Mouse (Mus musculus) heart, embryonic 15.5 days (tissue): ENCODE results near the gene Ripor3. TPM values are rescaled to one million over a fixed set of nuclear protein-coding genes. Genes with fewer than 3 reads are reported as not detected.

Experiments used
- ATAC-seq: fragments of 200-750 bp; cut with Nextera tagmentation; replicated peaks from 2 replicates; pipeline ENCODE4 v1.8.0; 2017; ENCODE audit warnings: low read depth, moderate TSS enrichment; ENCODE audit not compliant: insufficient number of reproducible peaks, insufficient read depth, low FRiP score
- H3K27ac ChIP-seq: fragments of 300-500 bp; sonication (generic); 2 replicates; pipeline ENCODE4 v1.5.1; 2015; ENCODE audit warnings: mild to moderate bottlenecking, inconsistent platforms
- H3K27me3 ChIP-seq: fragments of 300-500 bp; sonication (generic); 2 replicates; pipeline ENCODE4 v1.6.1; 2015; ENCODE audit warnings: inconsistent platforms
- H3K36me3 ChIP-seq: fragments of 300-500 bp; sonication (generic); 2 replicates; pipeline ENCODE4 v1.6.1; 2015; ENCODE audit warnings: mild to moderate bottlenecking, inconsistent platforms
- H3K4me1 ChIP-seq: fragments of 300-500 bp; sonication (generic); replicated peaks from 2 replicates; pipeline ENCODE4 v1.6.1; 2015; ENCODE audit warnings: inconsistent platforms
- H3K4me2 ChIP-seq: fragments of 300-500 bp; sonication (generic); 2 replicates; pipeline ENCODE4 v1.6.1; 2015; ENCODE audit warnings: inconsistent platforms, mild to moderate bottlenecking, moderate library complexity
- H3K4me3 ChIP-seq: fragments of 300-500 bp; sonication (generic); 2 replicates; pipeline ENCODE4 v1.5.1; 2015; ENCODE audit warnings: mild to moderate bottlenecking, inconsistent platforms
- H3K9ac ChIP-seq: fragments of 300-500 bp; sonication (generic); 2 replicates; pipeline ENCODE4 v1.6.1; 2015; ENCODE audit warnings: mild to moderate bottlenecking, inconsistent platforms
- H3K9me3 ChIP-seq: fragments of 300-500 bp; sonication (generic); replicated peaks from 2 replicates; pipeline ENCODE4 v1.6.1; 2016; ENCODE audit warnings: inconsistent platforms
- WGBS: fragments of 180-500 bp; shearing (Covaris S2); methylation state at CpG from one replicate; pipeline ENCODE4 v1.1.7; 2015; ENCODE audit warnings: mixed read lengths; 5-methylcytosine and 5-hydroxymethylcytosine counted together
- polyA plus RNA-seq: library from polyadenylated mRNA; unstranded; fragments of >200 nt; fragmentation: Nextera tagmentation; extraction: Ambion mirVana; gene quantifications from 2 replicates; pipeline ENCODE4 v1.2.1, GENCODE M21; 2015

Ripor3 gene
- polyA plus RNA-seq, 1 experiment from 2014 or later = 0.93 TPM

- Histone ChIP-seq H3K9ac (no peak overlapping the region; the same call in 1 of the 2 replicates), H3K4me2 (peak overlapping the region; percentile 95), H3K4me1 (peaks cover 36% of the 10 kb centered on the region), H3K27ac (no peak overlapping the region), H3K27me3 (peaks cover 14% of the 10 kb centered on the region), H3K36me3 (no peaks in the 10 kb centered on the region), H3K4me3 (peak overlapping the region; percentile 57), H3K9me3 (no peaks in the 10 kb centered on the region)
- WGBS = 10% methylated on average over 16 of the region's 16 CpGs
- no peak for ATAC-seq
These were observed 38.7 kb upstream of the Ripor3 start for GRCm38 (mm10) chr2:168049002-168049635.

- no peaks in the 10 kb centered on the region for H3K36me3 ChIP-seq
- no peak for ATAC-seq
- no peak overlapping the region for H3K4me2 ChIP-seq
- no peak overlapping the region for H3K9ac ChIP-seq
- no peaks in the 10 kb centered on the region for H3K9me3 ChIP-seq
- peaks cover 36% of the 10 kb centered on the region for H3K4me1 ChIP-seq
- peak overlapping the region; percentile 60; the same call in 1 of the 2 replicates for H3K27ac ChIP-seq
- peaks cover 10% of the 10 kb centered on the region for H3K27me3 ChIP-seq
- no peak overlapping the region for H3K4me3 ChIP-seq
- 78% methylated on average over 4 of the region's 4 CpGs for WGBS
These were observed 36.0 kb upstream of the Ripor3 start for GRCm38 (mm10) chr2:168046467-168046866.

GRCm38 (mm10) chr2:168045771-168046170, 35.4 kb upstream of the Ripor3 start:
- 17% methylated on average over 5 of the region's 5 CpGs for WGBS
- peaks cover 3% of the 10 kb centered on the region; the same call in 1 of the 2 replicates for H3K27me3 ChIP-seq
- H3K4me2 ChIP-seq = no peak overlapping the region
- no peaks in the 10 kb centered on the region for H3K36me3 ChIP-seq
- H3K9ac ChIP-seq = 0 out of 2 replicates have a peak overlapping the region, but pooled peaks have one; percentile 14
- ATAC-seq = 0 out of 2 replicates have a peak, but pooled peaks have one; percentile 21
- peak overlapping the region; percentile 60 for H3K27ac ChIP-seq
- peaks cover 35% of the 10 kb centered on the region for H3K4me1 ChIP-seq
- no peak overlapping the region for H3K4me3 ChIP-seq
- H3K9me3 ChIP-seq = no peaks in the 10 kb centered on the region

- Histone ChIP-seq H3K9me3 (no peaks in the 10 kb centered on the region), H3K4me3 (no peak overlapping the region), H3K4me2 (no peak overlapping the region), H3K27me3 (peaks cover 3% of the 10 kb centered on the region; the same call in 1 of the 2 replicates), H3K4me1 (peaks cover 31% of the 10 kb centered on the region), H3K36me3 (no peaks in the 10 kb centered on the region), H3K27ac (peak overlapping the region; percentile 60), H3K9ac (0 out of 2 replicates have a peak overlapping the region, but pooled peaks have one; percentile 14)
- 68% methylated on average over 13 of the region's 13 CpGs for WGBS
- no peak for ATAC-seq
These were observed 34.9 kb upstream of the Ripor3 start for GRCm38 (mm10) chr2:168045357-168045756.

- no peaks in the 10 kb centered on the region for H3K36me3 ChIP-seq
- no peaks in the 10 kb centered on the region for H3K9me3 ChIP-seq
- no peak overlapping the region for H3K27ac ChIP-seq
- ATAC-seq = no peak
- H3K4me1 ChIP-seq = peaks cover 25% of the 10 kb centered on the region
- no peak overlapping the region for H3K4me2 ChIP-seq
- 81% methylated on average over 10 of the region's 10 CpGs for WGBS
- H3K4me3 ChIP-seq = no peak overlapping the region
- peaks cover 3% of the 10 kb centered on the region; the same call in 1 of the 2 replicates for H3K27me3 ChIP-seq
- H3K9ac ChIP-seq = no peak overlapping the region
These were observed 34.4 kb upstream of the Ripor3 start for GRCm38 (mm10) chr2:168044681-168045287.

- 81% methylated on average over 6 of the region's 6 CpGs for WGBS
These were observed 31.6 kb upstream of the Ripor3 start for GRCm38 (mm10) chr2:168042019-168042418.

GRCm38 (mm10) chr2:168040751-168041150, 30.3 kb upstream of the Ripor3 start:
- ATAC-seq = no peak

More at GRCm38 (mm10) chr2:168042019-168042418, 31.6 kb upstream of the Ripor3 start:
- H3K4me2 ChIP-seq = no peak overlapping the region
- H3K4me1 ChIP-seq = peaks cover 18% of the 10 kb centered on the region
- no peak for ATAC-seq
- H3K4me3 ChIP-seq = no peak overlapping the region
- H3K27me3 ChIP-seq = no peaks in the 10 kb centered on the region
- no peak overlapping the region for H3K27ac ChIP-seq
- H3K9me3 ChIP-seq = no peaks in the 10 kb centered on the region
- no peaks in the 10 kb centered on the region for H3K36me3 ChIP-seq
- no peak overlapping the region for H3K9ac ChIP-seq

GRCm38 (mm10) chr2:168037063-168037462, 26.6 kb upstream of the Ripor3 start:
- H3K9ac ChIP-seq = no peak overlapping the region
- H3K36me3 ChIP-seq = no peaks in the 10 kb centered on the region
- H3K27ac ChIP-seq = no peak overlapping the region
- no peaks in the 10 kb centered on the region for H3K9me3 ChIP-seq
- H3K4me1 ChIP-seq = peaks cover 11% of the 10 kb centered on the region; the same call in 1 of the 2 replicates
- 34% methylated on average over 3 of the region's 3 CpGs for WGBS
- ATAC-seq = no peak
- no peak overlapping the region for H3K4me3 ChIP-seq
- H3K4me2 ChIP-seq = no peak overlapping the region
- no peaks in the 10 kb centered on the region for H3K27me3 ChIP-seq

More at GRCm38 (mm10) chr2:168040751-168041150, 30.3 kb upstream of the Ripor3 start:
- H3K9ac ChIP-seq = no peak overlapping the region
- H3K4me2 ChIP-seq = no peak overlapping the region
- no peaks in the 10 kb centered on the region for H3K36me3 ChIP-seq
- H3K27me3 ChIP-seq = no peaks in the 10 kb centered on the region
- WGBS = 56% methylated on average over 3 of the region's 3 CpGs
- H3K4me3 ChIP-seq = no peak overlapping the region
- peaks cover 15% of the 10 kb centered on the region for H3K4me1 ChIP-seq
- no peak overlapping the region for H3K27ac ChIP-seq
- no peaks in the 10 kb centered on the region for H3K9me3 ChIP-seq

GRCm38 (mm10) chr2:168035907-168036306, 25.5 kb upstream of the Ripor3 start:
- no peaks in the 10 kb centered on the region for H3K9me3 ChIP-seq
- H3K4me2 ChIP-seq = no peak overlapping the region
- H3K4me3 ChIP-seq = no peak overlapping the region
- peaks cover 11% of the 10 kb centered on the region; the same call in 1 of the 2 replicates for H3K4me1 ChIP-seq
- H3K9ac ChIP-seq = no peak overlapping the region
- ATAC-seq = no peak
- no peak overlapping the region for H3K27ac ChIP-seq
- H3K27me3 ChIP-seq = no peaks in the 10 kb centered on the region
- 86% methylated on average over 6 of the region's 6 CpGs for WGBS
- no peaks in the 10 kb centered on the region for H3K36me3 ChIP-seq

- H3K4me1 ChIP-seq = peaks cover 11% of the 10 kb centered on the region; the same call in 1 of the 2 replicates
These were observed 23.5 kb upstream of the Ripor3 start for GRCm38 (mm10) chr2:168033905-168034304.

GRCm38 (mm10) chr2:168031842-168032241, 21.4 kb upstream of the Ripor3 start:
- no peak overlapping the region for H3K4me2 ChIP-seq
- WGBS = 78% methylated on average over 2 of the region's 2 CpGs
- no peak for ATAC-seq
- H3K4me3 ChIP-seq = no peak overlapping the region
- H3K27ac ChIP-seq = no peak overlapping the region
- peaks cover 6% of the 10 kb centered on the region; the same call in 1 of the 2 replicates for H3K4me1 ChIP-seq
- H3K27me3 ChIP-seq = no peaks in the 10 kb centered on the region
- H3K9me3 ChIP-seq = 0 out of 2 replicates have a peak, but pooled peaks cover 3% of the 10 kb centered on the region
- no peak overlapping the region for H3K9ac ChIP-seq
- no peaks in the 10 kb centered on the region for H3K36me3 ChIP-seq

More at GRCm38 (mm10) chr2:168033905-168034304, 23.5 kb upstream of the Ripor3 start:
- H3K4me3 ChIP-seq = no peak overlapping the region
- H3K27me3 ChIP-seq = no peaks in the 10 kb centered on the region
- no peaks in the 10 kb centered on the region for H3K36me3 ChIP-seq
- ATAC-seq = no peak
- H3K9me3 ChIP-seq = no peaks in the 10 kb centered on the region
- H3K27ac ChIP-seq = no peak overlapping the region
- WGBS = 32% methylated on average over 10 of the region's 10 CpGs
- no peak overlapping the region for H3K4me2 ChIP-seq
- H3K9ac ChIP-seq = no peak overlapping the region
